Mouse (Mus musculus) kidney, embryonic 16.5 days (tissue): ENCODE measurements around the gene Igflr1. TPM values are rescaled to one million over a fixed set of nuclear protein-coding genes. Genes with fewer than 3 reads are reported as not detected.
A peak's percentile ranks its signal among the peaks of the same experiment; 100 is the strongest.

Experiments
- ATAC-seq: fragments of 200-750 bp; cut with Nextera tagmentation; 2 replicates; pipeline ENCODE4 v1.8.0; 2017; ENCODE audit warnings: moderate TSS enrichment; ENCODE audit not compliant: low FRiP score, low TSS enrichment
- H3K27ac ChIP-seq: fragments of 300-500 bp; sonication (generic); 2 replicates; pipeline ENCODE4 v1.5.1; 2014; ENCODE audit warnings: low read length
- H3K27me3 ChIP-seq: fragments of 300-500 bp; sonication (generic); 2 replicates; pipeline ENCODE4 v1.6.1; 2014; ENCODE audit warnings: low read length, control low read depth, mixed read lengths; ENCODE audit not compliant: insufficient read depth
- H3K36me3 ChIP-seq: fragments of 300-500 bp; sonication (generic); 2 replicates; pipeline ENCODE4 v1.6.1; 2014; ENCODE audit warnings: low read length, control low read depth, mixed read lengths; ENCODE audit not compliant: insufficient read depth
- H3K4me1 ChIP-seq: fragments of 300-500 bp; sonication (generic); 2 replicates; pipeline ENCODE4 v1.6.1; 2014; ENCODE audit warnings: low read length, control low read depth, mixed read lengths; ENCODE audit not compliant: insufficient read depth
- H3K4me2 ChIP-seq: fragments of 300-500 bp; sonication (generic); replicated peaks from 2 replicates; pipeline ENCODE4 v1.6.1; 2014; ENCODE audit warnings: low read depth, low read length
- H3K4me3 ChIP-seq: fragments of 300-500 bp; sonication (generic); 2 replicates; pipeline ENCODE4 v1.5.1; 2014; ENCODE audit warnings: mild to moderate bottlenecking, low read length
- H3K9ac ChIP-seq: fragments of 300-500 bp; sonication (generic); replicated peaks from 2 replicates; pipeline ENCODE4 v1.6.1; 2014; ENCODE audit warnings: low read length
- H3K9me3 ChIP-seq: fragments of 300-500 bp; sonication (generic); 2 replicates; pipeline ENCODE4 v1.6.1; 2016; ENCODE audit warnings: low read length, control low read depth
- WGBS: fragments of 180-500 bp; shearing (Covaris S2); extraction: QIAGEN DNeasy Blood & Tissue Kit; methylation state at CpG from one replicate; pipeline ENCODE4 v1.1.7; 2014; 5-methylcytosine and 5-hydroxymethylcytosine counted together
- polyA plus RNA-seq: library from polyadenylated mRNA; unstranded; fragments of >200 nt; fragmentation: Nextera tagmentation; extraction: Ambion mirVana; gene quantifications from 2 replicates; pipeline ENCODE4 v1.2.1, GENCODE M21; 2015

Gene Igflr1
- polyA plus RNA-seq, 1 experiment from 2014 or later = 6.0 TPM

GRCm38 (mm10) chr7:30585170-30585569 lies 19.9 kb downstream of the Igflr1 start:
- no peak for ATAC-seq
- WGBS = 96% methylated on average over 7 of the region's 7 CpGs
- H3K36me3 ChIP-seq = peaks cover 61% of the 10 kb centered on the region

GRCm38 (mm10) chr7:30586455-30587020 lies 21.3 kb downstream of the Igflr1 start:
- H3K4me3 ChIP-seq = no peak overlapping the region
- H3K27me3 ChIP-seq = no peaks in the 10 kb centered on the region
- peaks cover 50% of the 10 kb centered on the region for H3K36me3 ChIP-seq
- ATAC-seq = no peak
- H3K4me2 ChIP-seq = peak overlapping the region; percentile 90; the same call in 1 of the 2 replicates
- 86% methylated on average over 28 of the region's 28 CpGs for WGBS
- no peak overlapping the region for H3K27ac ChIP-seq
- peaks cover 23% of the 10 kb centered on the region for H3K4me1 ChIP-seq
- no peaks in the 10 kb centered on the region for H3K9me3 ChIP-seq
- H3K9ac ChIP-seq = peak overlapping the region; percentile 99

More at GRCm38 (mm10) chr7:30585170-30585569, 19.9 kb downstream of the Igflr1 start:
- H3K9ac ChIP-seq = no peak overlapping the region
- H3K4me3 ChIP-seq = no peak overlapping the region
- no peak overlapping the region for H3K4me2 ChIP-seq
- H3K9me3 ChIP-seq = no peaks in the 10 kb centered on the region
- no peak overlapping the region for H3K27ac ChIP-seq
- peaks cover 21% of the 10 kb centered on the region for H3K4me1 ChIP-seq
- H3K27me3 ChIP-seq = no peaks in the 10 kb centered on the region

DNA sequence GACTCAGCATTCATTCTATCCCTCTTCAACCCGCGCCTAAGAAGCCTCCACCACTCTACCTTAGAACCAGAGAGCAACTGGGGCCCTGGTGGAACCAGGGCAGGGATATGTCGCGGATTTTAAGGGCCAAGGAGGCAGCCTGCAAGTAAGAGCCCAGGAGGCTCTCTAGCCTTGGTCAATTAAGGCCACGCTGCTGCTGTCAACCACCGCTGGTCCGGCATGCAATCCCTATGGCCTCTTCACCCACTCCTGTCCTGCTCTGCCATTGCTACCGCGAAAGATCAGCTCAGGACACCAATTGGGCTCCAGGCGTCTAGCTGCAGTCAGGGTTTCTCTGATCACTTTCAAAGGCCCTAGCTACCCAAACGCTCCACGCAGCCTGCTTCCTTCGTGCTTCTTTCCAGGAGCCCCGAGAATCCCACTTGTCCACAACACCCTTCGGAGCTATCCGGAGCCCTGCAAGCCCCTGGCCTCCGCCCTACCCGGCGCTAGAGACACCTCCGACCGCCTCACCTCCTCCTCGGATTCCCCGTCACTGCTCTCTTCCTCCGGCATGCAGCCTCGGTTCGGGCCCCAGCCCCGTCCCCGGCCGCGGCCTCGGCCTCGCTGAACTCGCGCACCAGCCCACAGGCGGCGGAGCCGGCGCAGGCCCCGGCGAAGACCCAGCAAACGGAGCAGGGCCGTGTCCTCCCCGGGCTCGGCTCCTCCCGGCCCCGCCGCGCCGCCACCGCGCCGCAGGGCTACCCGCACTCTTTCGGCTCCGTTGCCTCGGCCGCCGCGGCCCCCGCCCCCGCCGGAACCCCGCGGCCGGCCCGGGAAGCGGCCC lies 22.8 kb downstream of the Igflr1 start:
- Histone ChIP-seq H3K9me3 (no peaks in the 10 kb centered on the region), H3K4me2 (peak overlapping the region; percentile 90), H3K27me3 (no peaks in the 10 kb centered on the region), H3K9ac (peak overlapping the region; percentile 99), H3K4me3 (peak overlapping the region; percentile 99), H3K36me3 (peaks cover 34% of the 10 kb centered on the region), H3K27ac (peak overlapping the region; percentile 92), H3K4me1 (peaks cover 23% of the 10 kb centered on the region)
- under 1% methylated on average over 43 of the region's 67 CpGs for WGBS
- ATAC-seq = peak; percentile 18; the same call in 1 of the 2 replicates

DNA sequence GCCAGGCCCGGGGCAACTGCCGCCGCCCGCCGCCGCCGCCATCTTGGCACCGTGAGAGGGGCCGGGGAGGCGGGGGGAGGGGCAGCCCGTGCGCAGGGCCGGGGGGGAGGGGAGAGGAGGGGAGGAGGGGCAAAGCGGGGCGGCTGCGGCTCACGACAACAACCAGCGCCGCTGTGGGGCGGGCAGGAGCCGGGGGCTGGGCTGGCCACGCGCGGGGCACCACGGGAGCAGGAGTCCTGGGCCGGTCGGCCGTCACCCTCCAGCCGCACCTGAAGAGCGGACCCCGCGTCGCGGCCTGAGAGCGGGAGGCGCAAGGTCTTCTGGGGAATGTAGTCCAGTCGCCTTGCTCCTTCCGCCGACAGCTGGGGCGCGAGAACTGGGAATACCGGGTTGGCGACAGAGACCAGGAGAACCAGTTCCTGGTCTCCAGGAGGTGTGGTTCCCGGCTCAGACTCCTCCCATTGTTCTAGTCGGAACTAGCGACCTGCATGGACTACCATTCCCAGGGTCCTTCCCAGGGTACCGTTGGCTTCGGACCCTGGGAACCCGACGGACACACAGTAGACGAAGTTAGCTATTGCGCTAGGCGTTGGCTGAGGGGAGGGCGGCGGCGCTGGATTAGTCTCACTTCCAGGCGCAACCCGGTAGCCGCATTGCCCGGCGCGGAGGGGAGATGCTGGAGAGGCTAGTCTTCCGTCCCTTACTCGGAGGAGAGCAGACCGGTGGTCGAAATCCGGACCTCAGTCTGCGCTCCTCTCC lies 23.6 kb downstream of the Igflr1 start, which contains the start of gene Kmt2b:
Kmt2b (minus strand) TSS at position 51 of the 759 bp plus-strand sequence.
- peak; percentile 96 for ATAC-seq
- H3K9me3 ChIP-seq = no peaks in the 10 kb centered on the region
- peak within 1 kb of the TSS; percentile 99 for H3K9ac ChIP-seq
- no peaks in the 10 kb centered on the region for H3K27me3 ChIP-seq
- peak within 1 kb of the TSS; percentile 90 for H3K4me2 ChIP-seq
- peak within 1 kb of the TSS; percentile 92 for H3K27ac ChIP-seq
- H3K4me1 ChIP-seq = peaks cover 23% of the 10 kb centered on the region
- H3K4me3 ChIP-seq = peak within 1 kb of the TSS; percentile 99
- H3K36me3 ChIP-seq = peaks cover 26% of the 10 kb centered on the region
- WGBS = 1% methylated on average over 50 of the region's 68 CpGs

DNA sequence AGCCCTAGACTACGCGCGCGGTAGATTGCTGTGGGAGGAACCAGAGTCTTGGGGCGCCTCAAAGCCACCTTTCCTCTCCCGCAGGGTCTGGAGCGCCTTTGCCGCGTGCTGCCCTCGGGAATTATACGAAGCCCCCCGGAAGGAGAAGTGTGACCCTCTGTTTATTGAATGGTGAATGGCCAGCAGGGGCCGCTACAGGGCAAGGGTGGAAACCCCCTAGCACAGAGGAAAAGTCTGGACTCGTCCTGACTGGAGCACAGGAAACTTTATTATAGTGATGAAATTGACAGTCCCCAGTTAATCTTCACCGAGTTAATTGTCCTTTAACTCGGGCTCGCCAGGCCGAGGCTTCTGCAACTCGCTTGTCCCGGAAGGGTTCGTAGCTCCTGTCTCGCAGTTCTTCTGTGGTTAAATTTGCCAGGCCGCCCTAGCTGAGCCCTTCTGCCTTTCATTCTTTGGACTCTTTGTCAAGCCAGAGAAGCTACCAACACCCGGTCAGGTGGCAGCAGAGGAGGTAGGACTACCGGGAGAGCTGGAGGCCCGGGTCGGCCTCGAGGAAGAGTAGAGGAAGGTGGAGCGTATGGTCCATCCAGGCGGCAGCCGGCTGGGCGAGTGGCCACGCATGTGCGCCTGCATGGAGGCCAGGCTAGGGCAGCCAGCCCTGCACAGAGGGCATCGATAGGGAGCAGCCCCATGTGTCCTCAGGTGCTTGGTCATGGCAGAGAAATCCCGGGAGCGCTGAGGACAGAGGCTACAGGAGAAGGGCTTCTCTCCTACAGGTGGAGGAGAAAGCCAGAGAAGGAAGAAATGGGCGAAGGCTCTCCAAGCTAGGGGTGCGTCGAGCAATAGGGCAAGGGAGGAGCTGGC lies 24.4 kb downstream of the Igflr1 start:
- H3K4me1 ChIP-seq = peaks cover 23% of the 10 kb centered on the region
- peak overlapping the region; percentile 99 for H3K9ac ChIP-seq
- H3K27me3 ChIP-seq = no peaks in the 10 kb centered on the region
- H3K27ac ChIP-seq = peak overlapping the region; percentile 92
- no peaks in the 10 kb centered on the region for H3K9me3 ChIP-seq
- H3K4me2 ChIP-seq = peak overlapping the region; percentile 90
- WGBS = 22% methylated on average over 40 of the region's 40 CpGs
- peaks cover 18% of the 10 kb centered on the region for H3K36me3 ChIP-seq
- peak; percentile 78 for ATAC-seq
- peak overlapping the region; percentile 99 for H3K4me3 ChIP-seq

DNA sequence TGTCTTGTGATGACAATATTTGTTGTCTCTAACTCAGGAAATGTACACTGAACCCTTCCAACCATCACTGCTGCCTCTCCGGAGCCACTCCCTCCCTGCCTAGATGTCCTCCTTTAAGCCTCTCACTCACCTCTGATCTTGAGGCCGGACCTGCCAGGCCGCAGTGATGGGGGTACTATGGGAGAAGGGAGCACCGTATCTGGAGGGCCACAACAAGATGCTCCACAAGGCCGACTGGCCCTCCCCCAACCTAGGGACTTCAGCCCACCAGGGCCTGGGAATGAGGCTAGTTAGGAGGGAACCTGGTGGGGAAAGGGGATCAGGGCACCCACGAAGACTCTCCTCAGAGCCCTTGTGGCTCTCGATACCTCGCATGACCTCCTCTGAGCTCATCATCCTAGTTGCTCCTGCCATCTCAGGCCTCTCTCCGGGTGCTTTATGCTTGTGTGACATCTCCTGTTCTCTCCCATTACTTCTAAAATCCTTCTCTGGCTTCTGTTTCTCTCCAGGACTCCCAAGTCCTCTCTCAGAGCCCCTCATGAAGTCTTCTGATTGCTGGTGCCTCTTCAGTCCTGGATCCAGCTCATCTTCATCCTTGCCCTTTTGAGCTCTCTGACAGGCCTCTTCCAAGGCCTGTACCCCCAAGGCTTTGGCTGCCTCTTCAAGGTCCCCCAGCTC lies 25.8 kb downstream of the Igflr1 start:
- Histone ChIP-seq H3K9me3 (no peaks in the 10 kb centered on the region), H3K4me1 (peaks cover 23% of the 10 kb centered on the region), H3K27ac (no peak overlapping the region), H3K27me3 (no peaks in the 10 kb centered on the region), H3K36me3 (peaks cover 5% of the 10 kb centered on the region; the same call in 1 of the 2 replicates), H3K9ac (no peak overlapping the region), H3K4me3 (no peak overlapping the region), H3K4me2 (no peak overlapping the region)
- WGBS = 85% methylated on average over 9 of the region's 9 CpGs
- ATAC-seq = no peak

DNA sequence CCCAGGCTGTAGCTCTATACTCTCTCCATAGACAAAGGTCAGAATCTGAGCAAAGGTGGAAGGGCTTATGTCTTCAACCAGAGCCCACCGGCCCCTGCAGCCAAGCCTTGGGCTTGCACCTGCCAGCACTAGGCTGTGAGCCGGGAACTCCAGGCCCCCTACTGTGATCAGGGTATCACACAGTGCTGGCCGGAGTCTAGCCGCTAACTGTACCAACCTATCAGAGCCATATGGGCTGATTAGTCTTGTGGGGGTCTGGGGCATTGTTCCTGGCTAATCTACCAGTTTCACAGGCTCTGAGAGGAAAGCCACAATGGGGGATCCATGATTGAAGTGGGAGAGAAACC lies 26.4 kb downstream of the Igflr1 start:
- no peaks in the 10 kb centered on the region for H3K27me3 ChIP-seq
- no peak for ATAC-seq

DNA sequence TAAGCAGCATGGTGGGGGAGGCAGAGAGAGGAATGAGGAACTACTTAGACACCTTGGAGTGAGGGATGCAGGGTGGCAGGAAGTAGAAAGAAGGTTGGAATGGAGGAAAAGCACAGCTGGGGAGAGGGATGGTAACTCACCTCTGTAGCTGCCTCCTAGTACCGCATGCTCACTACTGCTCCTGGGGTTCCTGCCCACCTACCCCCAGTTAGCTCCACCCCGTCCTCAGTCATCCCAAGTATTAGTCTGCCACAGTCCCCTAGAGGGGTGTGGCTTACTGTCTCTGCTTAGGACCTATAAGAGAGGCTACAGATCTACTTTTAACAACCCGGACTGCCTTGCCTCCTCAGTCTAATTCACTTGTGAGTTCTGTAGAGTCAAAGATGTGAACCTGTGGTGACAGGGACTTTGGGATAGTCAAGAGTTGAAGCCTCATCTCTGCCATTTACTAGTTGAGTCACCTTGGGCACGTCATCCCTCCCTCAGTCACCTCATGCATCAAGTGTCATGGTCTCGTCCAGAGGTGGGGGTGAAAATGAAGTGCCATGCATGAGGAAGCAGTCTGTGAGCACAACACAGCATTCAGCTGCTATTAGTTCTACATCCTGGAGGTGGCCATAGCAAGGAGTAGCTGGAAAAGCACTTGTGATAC lies 27.7 kb downstream of the Igflr1 start:
- 45% methylated on average over 5 of the region's 5 CpGs for WGBS
- ATAC-seq = no peak

More for the DNA sequence above, 26.4 kb downstream of the Igflr1 start:
- WGBS = 70% methylated on average over 4 of the region's 4 CpGs
- Histone ChIP-seq H3K9ac (no peak overlapping the region), H3K4me3 (no peak overlapping the region), H3K9me3 (no peaks in the 10 kb centered on the region), H3K27ac (no peak overlapping the region), H3K36me3 (no peaks in the 10 kb centered on the region; the same call in 1 of the 2 replicates), H3K4me2 (no peak overlapping the region), H3K4me1 (peaks cover 19% of the 10 kb centered on the region)

More for the DNA sequence above, 27.7 kb downstream of the Igflr1 start:
- Histone ChIP-seq H3K36me3 (no peaks in the 10 kb centered on the region), H3K9ac (no peak overlapping the region), H3K4me2 (no peak overlapping the region), H3K27ac (no peak overlapping the region), H3K27me3 (no peaks in the 10 kb centered on the region), H3K4me3 (no peak overlapping the region), H3K4me1 (peaks cover 9% of the 10 kb centered on the region; the same call in 1 of the 2 replicates), H3K9me3 (no peaks in the 10 kb centered on the region)
